Mouse (Mus musculus): ENCODE measurements around the gene Pipox.
A peak's percentile ranks its signal among the peaks of the same experiment; 100 is the strongest.

The Pipox gene

GRCm38 (mm10) chr11:77875847-77876759 is 17.8 kb downstream of the Pipox start:
- peak; percentile 65 to 68 for DNase-seq

- no peak for DNase-seq
These were observed 18.6 kb downstream of the Pipox start for GRCm38 (mm10) chr11:77875269-77875668.

GRCm38 (mm10) chr11:77874685-77875231 is 19.1 kb downstream of the Pipox start:
- DNase-seq = no peak

DNA sequence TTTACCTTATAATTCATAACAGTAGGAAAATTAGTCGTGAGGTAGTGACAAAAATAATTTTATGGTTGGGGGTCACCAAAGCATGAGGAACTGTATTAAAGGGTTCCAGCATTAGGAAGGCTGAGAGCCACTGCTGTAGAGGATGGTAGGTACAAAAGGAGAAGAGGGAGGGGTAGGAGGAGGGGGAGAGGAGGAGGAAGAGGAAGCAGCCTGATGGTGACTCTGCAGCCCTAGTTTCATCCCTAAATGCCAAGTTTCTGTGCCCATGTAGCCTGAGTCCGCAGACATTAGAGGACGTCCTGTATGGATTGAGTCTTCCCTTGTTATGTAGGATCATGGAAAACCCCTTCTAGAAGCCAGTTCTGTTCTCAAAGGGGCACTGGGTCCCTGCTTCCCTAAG is 20.8 kb downstream of the Pipox start:
- DNase-seq = no peak

GRCm38 (mm10) chr11:77872685-77873084 is 21.2 kb downstream of the Pipox start:
- DNase-seq = no peak

DNA sequence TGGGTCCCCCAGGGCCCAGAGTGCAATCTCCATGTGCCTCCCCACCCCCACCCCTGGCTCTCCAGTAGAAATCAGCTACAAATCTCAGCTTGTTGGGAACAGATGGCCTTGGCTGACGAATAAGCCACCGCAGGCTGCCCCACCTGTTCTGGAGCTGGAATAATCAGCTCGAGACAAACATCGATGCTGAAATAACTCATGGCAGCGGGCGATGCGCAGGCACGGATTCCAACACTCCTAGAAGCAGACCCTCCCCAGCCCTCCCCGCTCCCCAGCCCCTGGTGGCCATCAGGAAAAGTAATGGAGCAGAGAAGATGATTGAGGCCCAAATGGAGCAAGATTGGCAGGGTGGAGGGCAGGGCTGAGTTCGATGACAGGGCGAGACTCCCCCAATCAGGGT is 21.7 kb downstream of the Pipox start:
- DNase-seq = peak; percentile 86 to 87

- DNase-seq = peak; percentile 84 to 88
These were observed 22.5 kb downstream of the Pipox start for GRCm38 (mm10) chr11:77871436-77871835.

DNA sequence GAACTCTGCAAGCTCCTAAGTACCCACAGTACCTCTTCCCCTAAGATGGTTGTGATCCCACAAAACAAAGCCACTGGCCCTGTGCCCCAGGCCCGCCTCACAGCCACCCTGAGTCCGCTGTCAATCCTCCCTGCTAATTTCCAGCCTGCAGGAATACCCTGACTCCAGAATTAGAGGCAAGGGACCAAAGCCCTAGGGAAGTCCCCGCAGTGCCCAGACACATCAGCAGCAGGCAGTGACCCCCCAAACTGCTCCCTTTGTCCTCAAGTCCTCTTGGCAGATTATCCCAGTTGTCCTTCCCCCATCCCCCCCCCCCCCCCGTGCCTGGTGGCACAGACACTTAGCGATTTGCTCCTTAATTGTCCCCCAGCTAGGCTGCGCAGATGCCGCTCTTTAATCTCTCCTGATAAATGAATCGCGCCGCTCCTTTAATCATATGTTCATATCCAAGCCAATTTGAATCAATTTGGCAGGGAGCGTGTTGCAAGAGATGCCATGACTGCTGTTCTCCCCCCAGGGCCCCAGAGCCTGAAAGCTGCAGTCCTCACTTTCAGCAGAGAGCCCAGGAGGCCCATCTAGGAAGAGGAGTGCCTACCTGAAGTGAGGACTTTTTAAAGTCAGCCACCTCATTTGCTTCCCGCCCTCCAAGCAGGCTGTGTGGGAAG is 26.3 kb downstream of the Pipox start:
- no peak for DNase-seq

- DNase-seq = no peak
These were observed 29.1 kb downstream of the Pipox start for GRCm38 (mm10) chr11:77864771-77865170.

DNA sequence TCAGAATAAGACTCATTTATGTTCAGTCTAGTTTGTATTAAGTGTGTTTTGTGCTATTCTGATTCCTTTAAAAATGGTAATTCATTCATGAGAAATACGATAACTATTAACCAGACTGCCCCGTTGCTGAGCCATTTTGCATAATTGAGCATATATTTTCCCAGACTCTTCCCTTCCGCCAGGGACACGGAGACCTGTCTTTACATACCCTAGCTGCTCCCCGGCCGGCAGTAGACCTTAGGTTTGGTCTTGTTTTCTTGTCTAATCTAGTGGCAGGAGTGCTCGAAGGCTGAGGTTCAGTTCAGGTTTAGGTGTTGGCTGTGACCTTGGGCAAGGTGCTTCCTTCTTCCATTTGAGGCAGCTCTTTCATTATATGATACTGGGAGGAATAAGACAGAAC is 31.0 kb downstream of the Pipox start:
- DNase-seq = no peak

DNA sequence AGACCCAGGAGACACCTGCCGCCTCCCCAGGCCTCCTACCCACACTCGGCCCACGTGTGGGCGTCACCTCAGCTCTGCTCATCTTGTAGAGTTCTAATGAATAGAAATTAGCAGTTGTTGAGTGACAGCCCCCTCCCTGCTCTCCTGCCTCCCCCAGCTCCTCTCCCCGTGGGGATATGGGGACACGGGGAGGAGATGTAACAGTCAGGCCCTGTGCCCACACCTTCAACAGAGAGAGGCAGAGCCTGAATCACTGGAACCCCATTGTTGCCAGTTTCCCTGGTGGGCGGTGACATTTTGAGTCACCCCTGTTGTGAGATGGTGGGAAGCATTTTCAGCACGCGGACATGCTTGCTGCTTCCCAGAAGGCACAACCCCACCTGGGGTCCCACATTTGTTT is 32.9 kb downstream of the Pipox start:
- no peak for DNase-seq

DNA sequence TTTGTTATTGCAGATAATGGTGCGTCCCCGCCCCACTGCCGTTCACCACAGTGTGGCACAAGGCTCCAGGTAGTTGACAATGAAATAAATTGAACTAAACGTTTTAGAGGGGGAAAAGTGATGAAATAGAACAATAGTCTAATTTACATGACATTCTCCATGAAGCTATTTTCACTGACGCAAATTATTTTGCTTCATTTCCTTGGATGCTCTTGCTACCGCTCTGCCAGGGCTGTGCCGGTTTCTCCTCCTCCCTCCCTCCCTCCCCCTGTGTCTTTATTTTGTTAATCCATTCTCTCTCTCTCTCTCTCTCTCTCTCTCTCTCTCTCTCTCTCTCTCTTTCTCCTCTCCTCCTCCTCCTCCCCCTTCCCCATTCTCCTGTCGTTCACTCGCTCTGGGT is 35.3 kb downstream of the Pipox start:
- no peak for DNase-seq

GRCm38 (mm10) chr11:77857089-77857488 is 36.8 kb downstream of the Pipox start:
- no peak for DNase-seq

DNA sequence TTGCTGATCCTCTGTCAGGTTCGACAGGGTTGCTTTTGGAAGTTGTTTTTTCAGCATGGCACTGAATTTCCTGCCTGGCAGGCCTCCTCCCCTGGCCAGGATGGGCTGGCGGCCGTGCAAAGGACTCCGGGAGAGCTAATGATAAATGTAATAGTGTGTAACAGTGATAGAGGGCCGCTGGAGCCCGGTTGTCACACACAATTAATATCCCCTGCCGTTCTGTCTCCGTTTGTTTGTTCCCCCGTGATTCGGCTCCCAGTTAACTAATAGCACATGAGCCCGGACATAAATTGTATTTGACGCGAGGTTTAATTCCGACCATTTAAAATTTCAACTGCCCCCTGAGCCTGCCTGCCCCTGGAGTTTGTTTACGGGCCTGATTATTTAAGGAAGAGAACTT is 38.5 kb downstream of the Pipox start:
- peak in 1 of 2 experiments; percentile 18 for DNase-seq

GRCm38 (mm10) chr11:77854641-77855040 is 39.3 kb downstream of the Pipox start:
- DNase-seq = no peak

GRCm38 (mm10) chr11:77852941-77853668 is 40.8 kb downstream of the Pipox start:
- no peak for DNase-seq

GRCm38 (mm10) chr11:77852195-77852594 is 41.7 kb downstream of the Pipox start:
- DNase-seq = peak in 1 of 2 experiments; percentile 30

- peak in 1 of 2 experiments; percentile 16 for DNase-seq
These were observed 42.3 kb downstream of the Pipox start for GRCm38 (mm10) chr11:77851483-77852010.

GRCm38 (mm10) chr11:77850401-77851244 is 43.3 kb downstream of the Pipox start:
- DNase-seq = peak; percentile 78 to 80

GRCm38 (mm10) chr11:77849151-77849550 is 44.7 kb downstream of the Pipox start:
- no peak for DNase-seq

DNA sequence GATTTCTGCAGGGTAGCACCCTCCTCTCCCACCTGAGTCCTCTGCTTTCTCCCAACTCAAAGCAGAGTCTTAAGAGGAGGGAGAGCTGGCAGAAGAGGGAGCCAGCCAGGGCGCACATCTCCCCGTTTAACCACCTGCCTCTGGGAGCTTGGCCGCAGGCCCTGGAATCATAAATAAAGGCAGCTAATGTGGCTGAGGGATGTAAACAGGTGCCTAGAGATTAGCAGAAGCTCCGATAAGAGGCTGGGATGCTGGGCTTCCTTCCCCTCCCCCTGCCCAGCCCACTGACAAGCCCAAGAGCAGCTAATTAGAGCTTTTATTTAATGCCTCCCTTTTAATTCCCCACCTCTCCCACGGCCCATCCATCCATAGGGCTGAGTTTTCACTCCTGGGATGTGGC is 45.8 kb downstream of the Pipox start:
- DNase-seq = no peak

GRCm38 (mm10) chr11:77847599-77848128 is 46.2 kb downstream of the Pipox start:
- DNase-seq = no peak

Measured in cerebellum, postnatal 25 days (tissue).